Mouse (Mus musculus): ENCODE measurements around the gene Mpp4. TPM values are rescaled to one million over a fixed set of nuclear protein-coding genes. Genes with fewer than 3 reads are reported as not detected.

Gene Mpp4
- polyA plus RNA-seq, 1 experiment, result 1.5 TPM

DNA sequence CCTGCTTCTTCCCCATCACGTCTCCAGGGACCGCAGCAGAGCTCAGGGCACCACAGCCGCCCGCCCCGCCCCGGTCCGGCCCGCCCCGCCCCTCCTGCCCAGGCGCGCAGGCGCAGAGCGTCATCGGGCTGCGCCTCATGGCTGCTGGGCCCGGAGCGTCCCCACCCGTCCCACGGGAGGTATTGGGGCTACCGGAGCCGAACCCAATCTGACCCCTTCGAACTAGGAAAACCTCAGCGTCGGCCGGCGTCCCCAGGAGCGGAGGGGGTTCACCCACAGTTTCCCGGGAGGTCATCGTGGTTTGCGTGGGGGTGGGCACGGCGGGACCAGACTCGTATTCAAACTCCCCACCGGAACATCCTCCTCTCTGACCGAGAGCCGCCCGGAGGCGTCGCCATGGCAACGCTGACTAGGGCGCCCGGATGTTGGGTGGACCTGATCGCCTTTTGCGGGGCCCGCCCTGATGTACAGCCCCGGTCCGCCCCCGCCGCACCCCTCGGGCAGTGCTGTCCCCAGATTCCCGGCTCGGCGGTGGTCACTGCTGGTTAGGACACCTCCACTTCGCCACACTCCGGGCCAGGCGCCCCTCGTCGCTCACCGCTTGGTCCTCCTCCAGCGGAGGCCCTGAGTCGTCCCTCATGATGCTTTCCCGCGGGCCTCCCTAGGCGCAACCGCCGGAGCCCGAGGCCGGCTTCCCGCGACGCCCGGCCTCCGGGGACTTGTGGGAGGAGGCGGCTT is 43.3 kb downstream of the Mpp4 start, which contains the start of gene Tmem237:
Gene Tmem237, minus strand, starts transcription at position 689 of the 738 bp plus-strand sequence.
- H3K4me1 ChIP-seq (ENCODE audit: control insufficient read depth, insufficient read depth, low read length), result no peaks in the 10 kb centered on the region; the same call in 1 of the 2 replicates
- TF ChIP-seq POLR2A (IDR thresholded peaks at IDR 0.05; ENCODE audit: extremely low read depth, insufficient read depth, low read length), result peak; percentile 41
- no peak for TF ChIP-seq CTCF (IDR thresholded peaks at IDR 0.05; ENCODE audit: extremely low read depth, insufficient read depth, low read length)
- peak within 1 kb of the TSS; percentile 97 for H3K27ac ChIP-seq (ENCODE audit: insufficient read depth, low read length)
- H3K4me3 ChIP-seq (ENCODE audit: insufficient read depth, low read length), result peak within 1 kb of the TSS; percentile 67

DNA sequence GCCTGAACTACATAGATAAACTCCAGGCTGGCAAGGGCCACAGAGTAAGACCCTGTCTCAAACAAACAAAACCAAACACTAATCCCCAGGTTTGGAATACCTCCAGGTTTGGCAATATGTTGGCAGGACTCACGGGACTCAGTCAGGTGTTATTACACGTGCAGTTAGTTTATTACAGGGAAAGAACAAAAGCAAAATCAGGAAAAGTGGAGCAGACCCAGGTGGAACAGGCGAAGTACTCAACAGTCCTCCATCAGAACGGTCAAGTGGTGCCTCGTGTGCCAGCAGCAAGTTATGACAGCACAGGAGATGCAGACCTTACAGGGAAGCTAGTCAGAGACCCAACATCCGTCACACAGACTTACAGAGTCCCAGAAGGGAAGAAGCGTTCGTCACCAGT is 52.7 kb downstream of the Mpp4 start:
- TF ChIP-seq POLR2A (IDR thresholded peaks at IDR 0.05; ENCODE audit: extremely low read depth, insufficient read depth, low read length) (no peak), CTCF (IDR thresholded peaks at IDR 0.05; ENCODE audit: extremely low read depth, insufficient read depth, low read length) (no peak)
- H3K27ac ChIP-seq (ENCODE audit: insufficient read depth, low read length), result no peak overlapping the region
- no peaks in the 10 kb centered on the region for H3K4me1 ChIP-seq (ENCODE audit: control insufficient read depth, insufficient read depth, low read length)
- H3K4me3 ChIP-seq (ENCODE audit: insufficient read depth, low read length), result no peak overlapping the region

DNA sequence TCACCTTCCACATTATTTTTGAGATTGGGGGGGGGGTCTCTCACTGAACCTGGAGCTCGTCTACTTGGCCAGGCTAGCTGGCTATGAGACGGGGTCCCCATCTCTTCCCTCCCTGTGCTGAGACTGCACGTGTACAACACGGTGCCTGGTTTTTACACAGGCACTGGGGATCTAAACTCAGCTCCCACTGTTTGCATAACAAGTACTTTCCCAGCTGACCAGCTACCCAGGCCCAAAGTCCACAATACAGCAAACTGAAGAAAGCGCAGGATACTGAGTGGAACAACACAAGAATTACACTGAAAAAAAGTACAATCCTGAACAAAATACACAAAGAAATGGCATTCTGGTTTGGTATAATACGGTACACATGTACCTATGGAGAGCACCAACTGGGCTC is 61.1 kb downstream of the Mpp4 start:
- Histone ChIP-seq H3K4me3 (ENCODE audit: insufficient read depth, low read length) (no peak overlapping the region), H3K4me1 (ENCODE audit: control insufficient read depth, insufficient read depth, low read length) (no peaks in the 10 kb centered on the region), H3K27ac (ENCODE audit: insufficient read depth, low read length) (no peak overlapping the region)
- TF ChIP-seq CTCF (IDR thresholded peaks at IDR 0.05; ENCODE audit: extremely low read depth, insufficient read depth, low read length) (no peak), POLR2A (IDR thresholded peaks at IDR 0.05; ENCODE audit: extremely low read depth, insufficient read depth, low read length) (no peak)

DNA sequence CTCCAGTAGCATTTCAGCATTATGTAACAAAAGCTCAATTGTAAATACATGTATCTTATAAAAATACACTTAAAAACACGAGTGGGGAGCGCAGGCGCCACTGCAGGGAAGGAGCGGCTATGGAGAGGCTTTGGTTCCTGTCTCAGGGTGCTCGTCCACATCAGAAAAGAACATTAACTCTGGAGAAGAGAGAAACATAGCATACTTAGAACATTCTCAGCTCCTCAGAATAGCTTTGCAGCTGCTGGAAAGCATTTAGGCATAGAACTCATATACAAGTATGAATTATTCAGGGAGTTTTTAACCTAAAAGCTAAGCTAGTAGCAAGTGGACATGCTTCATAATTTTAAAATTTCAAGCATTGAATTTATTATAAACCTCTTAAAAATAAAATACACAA is 62.2 kb downstream of the Mpp4 start:
- H3K27ac ChIP-seq (ENCODE audit: insufficient read depth, low read length), result no peak overlapping the region
- no peaks in the 10 kb centered on the region for H3K4me1 ChIP-seq (ENCODE audit: control insufficient read depth, insufficient read depth, low read length)
- TF ChIP-seq CTCF (IDR thresholded peaks at IDR 0.05; ENCODE audit: extremely low read depth, insufficient read depth, low read length), result no peak
- TF ChIP-seq POLR2A (IDR thresholded peaks at IDR 0.05; ENCODE audit: extremely low read depth, insufficient read depth, low read length), result no peak
- no peak overlapping the region for H3K4me3 ChIP-seq (ENCODE audit: insufficient read depth, low read length)

DNA sequence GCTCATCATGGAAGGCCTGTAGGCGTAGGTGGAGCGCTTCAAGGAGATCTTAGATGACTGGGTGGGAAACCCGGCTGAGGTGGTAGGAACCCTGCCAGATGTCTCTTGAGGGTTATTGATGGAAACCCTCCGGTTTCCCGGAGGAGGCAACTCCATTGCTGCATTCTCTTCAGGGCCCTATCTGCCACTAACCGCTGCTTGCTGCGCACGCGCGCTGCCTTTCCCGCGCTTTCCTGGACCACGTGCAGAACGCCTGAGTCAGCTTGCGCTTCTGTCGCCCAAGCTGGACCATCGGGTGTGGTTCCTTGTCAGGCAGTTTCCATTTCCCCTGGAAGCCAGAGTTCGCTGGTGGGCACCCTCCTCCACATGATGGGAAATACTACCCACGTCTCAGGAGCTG is 68.5 kb downstream of the Mpp4 start, which contains the start of gene C2cd6:
Gene C2cd6, minus strand, starts transcription at position 196 of the 400 bp plus-strand sequence.
- H3K4me3 ChIP-seq (ENCODE audit: insufficient read depth, low read length), result no peak within 1 kb of the TSS
- TF ChIP-seq CTCF (IDR thresholded peaks at IDR 0.05; ENCODE audit: extremely low read depth, insufficient read depth, low read length) (no peak), POLR2A (IDR thresholded peaks at IDR 0.05; ENCODE audit: extremely low read depth, insufficient read depth, low read length) (no peak)
- no peak within 1 kb of the TSS for H3K27ac ChIP-seq (ENCODE audit: insufficient read depth, low read length)
- no peaks in the 10 kb centered on the region for H3K4me1 ChIP-seq (ENCODE audit: control insufficient read depth, insufficient read depth, low read length)

Other genes with a start within 250 kb of the Mpp4 start
- gene Trak2, start 190.0 kb downstream of the Mpp4 start, polyA plus RNA-seq (2012; rRNA removed), result 73.1 and 81.2 TPM in 2 replicates
- gene Stradb, start 189.9 kb downstream of the Mpp4 start, polyA plus RNA-seq (2012; rRNA removed), result 40.2 and 40.5 TPM in 2 replicates
- gene C2cd6, start 68.5 kb downstream of the Mpp4 start, polyA plus RNA-seq (2012; rRNA removed), result 0.04 TPM in 1 of 2 replicates, not detected in the other
- 33.3 and 34.5 TPM in 2 replicates for gene Tmem237, start 43.0 kb downstream of the Mpp4 start, polyA plus RNA-seq (2012; rRNA removed)
- gene Als2, start 73.8 kb upstream of the Mpp4 start, polyA plus RNA-seq (2012; rRNA removed), result 14.4 and 15.0 TPM in 2 replicates
- gene Cdk15, start 93.5 kb upstream of the Mpp4 start, polyA plus RNA-seq (2012; rRNA removed), result 0.33 and 0.47 TPM in 2 replicates

Measured in cortical plate, adult 2 months (tissue).